Mouse (Mus musculus) limb, embryonic 14.5 days (tissue): ENCODE data around the gene Aspg. TPM values are rescaled to one million over a fixed set of nuclear protein-coding genes. Genes with fewer than 3 reads are reported as not detected.

Source experiments
- ATAC-seq: fragments of 200-750 bp; cut with Nextera tagmentation; 2 replicates; pipeline ENCODE4 v1.8.0; 2017; ENCODE audit warnings: low read depth, moderate number of reproducible peaks, moderate TSS enrichment; ENCODE audit not compliant: low FRiP score
- DNase-seq: peaks from one replicate; pipeline ENCODE4 v3.0.0-alpha.2; 2015; ENCODE audit warnings: low spot score
- H3K27ac ChIP-seq: fragments of 300-500 bp; sonication (generic); replicated peaks from 2 replicates; pipeline ENCODE4 v1.5.1; 2014; ENCODE audit warnings: low read depth, mild to moderate bottlenecking, low read length, moderate library complexity, mixed read lengths
- H3K27me3 ChIP-seq: fragments of 300-500 bp; sonication (generic); 2 replicates; pipeline ENCODE4 v1.6.1; 2014; ENCODE audit warnings: low read length, mixed read lengths; ENCODE audit not compliant: control insufficient read depth, insufficient read depth
- H3K36me3 ChIP-seq: fragments of 300-500 bp; sonication (generic); 2 replicates; pipeline ENCODE4 v1.6.1; 2014; ENCODE audit warnings: mild to moderate bottlenecking, low read length, moderate library complexity, mixed read lengths; ENCODE audit not compliant: control insufficient read depth, insufficient read depth
- H3K4me1 ChIP-seq: fragments of 300-500 bp; sonication (generic); 2 replicates; pipeline ENCODE4 v1.6.1; 2014; ENCODE audit warnings: antibody characterized with exemption, low read length, mixed read lengths; ENCODE audit not compliant: control insufficient read depth, insufficient read depth
- H3K4me2 ChIP-seq: fragments of 300-500 bp; sonication (generic); replicated peaks from 2 replicates; pipeline ENCODE4 v1.6.1; 2014; ENCODE audit warnings: low read depth, mild to moderate bottlenecking, low read length, moderate library complexity; ENCODE audit not compliant: severe bottlenecking
- H3K4me3 ChIP-seq: fragments of 300-500 bp; sonication (generic); replicated peaks from 2 replicates; pipeline ENCODE4 v1.5.1; 2014; ENCODE audit warnings: low read length
- H3K9ac ChIP-seq: fragments of 300-500 bp; sonication (generic); 2 replicates; pipeline ENCODE4 v1.6.1; 2014; ENCODE audit warnings: mild to moderate bottlenecking, low read depth, low read length, moderate library complexity; ENCODE audit not compliant: severe bottlenecking
- H3K9me3 ChIP-seq: fragments of 300-500 bp; sonication (generic); 2 replicates; pipeline ENCODE4 v1.6.1; 2016; ENCODE audit warnings: low read length; ENCODE audit not compliant: control insufficient read depth
- POLR2A ChIP-seq: fragments of 200-500 bp; IDR thresholded peaks from 2 replicates; pipeline ENCODE4 v1.8.0; 2012; ENCODE audit warnings: inconsistent platforms, mild to moderate bottlenecking, moderate library complexity, borderline replicate concordance; ENCODE audit not compliant: insufficient read depth, insufficient read length; ENCODE audit errors: extremely low read depth
- WGBS: fragments of 180-500 bp; shearing (Covaris S2); extraction: QIAGEN DNeasy Blood & Tissue Kit; methylation state at CpG from one replicate; pipeline ENCODE4 v1.1.7; 2014; 5-methylcytosine and 5-hydroxymethylcytosine counted together
- polyA plus RNA-seq, 2 experiments: library from polyadenylated mRNA; depleted of rRNA in 1 of 2; stranded (reverse) in 1 of 2; unstranded in 1 of 2; fragments of >200 nt; fragmentation: Nextera tagmentation in 1 of 2; extraction: Ambion mirVana in 1 of 2; gene quantifications; 2 replicates each; pipeline versions ENCODE4 v1.2.1 to v1.2.3; 2012 to 2014

The Aspg gene
- polyA plus RNA-seq, 2 experiments, result 2.5 to 4.7 TPM

GRCm38 (mm10) chr12:112121188-112121587, 14.7 kb downstream of the Aspg start:
- no peak overlapping the region for H3K4me3 ChIP-seq
- DNase-seq, result no peak
- no peak for TF ChIP-seq POLR2A
- H3K27me3 ChIP-seq, result no peaks in the 10 kb centered on the region
- H3K9me3 ChIP-seq, result no peaks in the 10 kb centered on the region
- H3K4me1 ChIP-seq, result no peaks in the 10 kb centered on the region
- H3K27ac ChIP-seq, result no peak overlapping the region
- H3K9ac ChIP-seq, result no peak overlapping the region
- 74% methylated on average over 3 of the region's 3 CpGs for WGBS
- no peak overlapping the region for H3K4me2 ChIP-seq
- no peaks in the 10 kb centered on the region for H3K36me3 ChIP-seq
- ATAC-seq, result no peak

- H3K9me3 ChIP-seq, result no peaks in the 10 kb centered on the region
- 51% methylated on average over 14 of the region's 14 CpGs for WGBS
- TF ChIP-seq POLR2A, result no peak
- no peak overlapping the region for H3K9ac ChIP-seq
- H3K4me1 ChIP-seq, result no peaks in the 10 kb centered on the region; the same call in 1 of the 2 replicates
- DNase-seq (no peak), ATAC-seq (no peak)
- no peak overlapping the region for H3K4me3 ChIP-seq
- peaks cover 2% of the 10 kb centered on the region; the same call in 1 of the 2 replicates for H3K27me3 ChIP-seq
- H3K4me2 ChIP-seq, result no peak overlapping the region
- H3K27ac ChIP-seq, result no peak overlapping the region
- H3K36me3 ChIP-seq, result no peaks in the 10 kb centered on the region
These were observed 19.4 kb downstream of the Aspg start for GRCm38 (mm10) chr12:112125903-112126302.

GRCm38 (mm10) chr12:112126931-112127635, 20.6 kb downstream of the Aspg start:
- ATAC-seq (no peak), DNase-seq (no peak)
- WGBS, result 62% methylated on average over 14 of the region's 14 CpGs
- Histone ChIP-seq H3K36me3 (no peaks in the 10 kb centered on the region), H3K9me3 (no peaks in the 10 kb centered on the region), H3K4me1 (no peaks in the 10 kb centered on the region; the same call in 1 of the 2 replicates), H3K9ac (no peak overlapping the region), H3K27ac (no peak overlapping the region), H3K4me2 (no peak overlapping the region), H3K4me3 (no peak overlapping the region), H3K27me3 (peaks cover 14% of the 10 kb centered on the region)
- no peak for TF ChIP-seq POLR2A

- Histone ChIP-seq H3K27me3 (peaks cover 22% of the 10 kb centered on the region), H3K9me3 (no peaks in the 10 kb centered on the region), H3K4me3 (no peak overlapping the region), H3K36me3 (no peaks in the 10 kb centered on the region), H3K4me2 (no peak overlapping the region), H3K27ac (no peak overlapping the region), H3K9ac (no peak overlapping the region), H3K4me1 (no peaks in the 10 kb centered on the region; the same call in 1 of the 2 replicates)
- no peak for DNase-seq
- no peak for ATAC-seq
- WGBS, result 80% methylated on average over 4 of the region's 4 CpGs
- no peak for TF ChIP-seq POLR2A
These were observed 22.0 kb downstream of the Aspg start for GRCm38 (mm10) chr12:112128526-112128925.

GRCm38 (mm10) chr12:112129300-112129856, 22.9 kb downstream of the Aspg start:
- H3K9me3 ChIP-seq, result no peaks in the 10 kb centered on the region
- H3K27ac ChIP-seq, result no peak overlapping the region
- H3K4me3 ChIP-seq, result no peak overlapping the region
- H3K27me3 ChIP-seq, result peaks cover 22% of the 10 kb centered on the region
- peak overlapping the region; percentile 83; the same call in 1 of the 2 replicates for H3K4me2 ChIP-seq
- DNase-seq (no peak), ATAC-seq (no peak)
- TF ChIP-seq POLR2A, result no peak
- 61% methylated on average over 6 of the region's 6 CpGs for WGBS
- H3K4me1 ChIP-seq, result no peaks in the 10 kb centered on the region; the same call in 1 of the 2 replicates
- no peak overlapping the region for H3K9ac ChIP-seq
- no peaks in the 10 kb centered on the region for H3K36me3 ChIP-seq
